Mouse (Mus musculus): ENCODE measurements around the gene Gm13723. TPM values are rescaled to one million over a fixed set of nuclear protein-coding genes. Genes with fewer than 3 reads are reported as not detected.

Gene Gm13723
- polyA plus RNA-seq (2015; fragmentation: Nextera tagmentation; extraction: Ambion mirVana): not detected in 2 replicates

GRCm38 (mm10) chr2:86874702-86875101, at the start of gene Gm13723:
Gm13723 (minus strand) TSS chr2:86874802.
- TF ChIP-seq EP300 (optimal IDR thresholded peaks at IDR 0.05) (no peak), CTCF (IDR thresholded peaks at IDR 0.05; ENCODE audit: low read depth) (no peak)
- no peak for DNase-seq (ENCODE audit: low spot score)
- H3K4me1 ChIP-seq (replicated peaks; ENCODE audit: control insufficient read depth, insufficient read depth): no peaks in the 10 kb centered on the region
- no peak within 1 kb of the TSS for H3K9ac ChIP-seq (ENCODE audit: low read length)
- H3K9me3 ChIP-seq (ENCODE audit: control insufficient read depth, low read length): no peaks in the 10 kb centered on the region
- no peaks in the 10 kb centered on the region for H3K36me3 ChIP-seq (ENCODE audit: control insufficient read depth, insufficient read depth, low read length)
- no peaks in the 10 kb centered on the region for H3K27me3 ChIP-seq (ENCODE audit: control insufficient read depth, insufficient read depth, low read length)
- WGBS: 31% methylated on average over 1 of the region's 1 CpGs
- H3K4me3 ChIP-seq (ENCODE audit: low read depth, low read length): no peak within 1 kb of the TSS
- ATAC-seq (ENCODE audit: low FRiP score, low TSS enrichment): no peak
- H3K4me2 ChIP-seq (replicated peaks; ENCODE audit: low read depth): no peak within 1 kb of the TSS
- H3K27ac ChIP-seq (replicated peaks): no peak within 1 kb of the TSS

- DNase-seq (ENCODE audit: low spot score) (no peak), ATAC-seq (ENCODE audit: low FRiP score, low TSS enrichment) (no peak)
- WGBS: 82% methylated on average over 2 of the region's 2 CpGs
- no peak overlapping the region for H3K9ac ChIP-seq (ENCODE audit: low read length)
- TF ChIP-seq EP300 (optimal IDR thresholded peaks at IDR 0.05): no peak
- TF ChIP-seq CTCF (IDR thresholded peaks at IDR 0.05; ENCODE audit: low read depth): no peak
- no peaks in the 10 kb centered on the region for H3K9me3 ChIP-seq (ENCODE audit: control insufficient read depth, low read length)
- no peaks in the 10 kb centered on the region for H3K27me3 ChIP-seq (ENCODE audit: control insufficient read depth, insufficient read depth, low read length)
- no peak overlapping the region for H3K27ac ChIP-seq (replicated peaks)
- H3K4me3 ChIP-seq (ENCODE audit: low read depth, low read length): no peak overlapping the region
- H3K4me1 ChIP-seq (replicated peaks; ENCODE audit: control insufficient read depth, insufficient read depth): no peaks in the 10 kb centered on the region
- H3K4me2 ChIP-seq (replicated peaks; ENCODE audit: low read depth): no peak overlapping the region
- no peaks in the 10 kb centered on the region for H3K36me3 ChIP-seq (ENCODE audit: control insufficient read depth, insufficient read depth, low read length)
Observed at GRCm38 (mm10) chr2:86905647-86906046, 31.0 kb upstream of the Gm13723 start.

GRCm38 (mm10) chr2:86892116-86892515, 17.5 kb upstream of the Gm13723 start, which contains the start of gene Olfr1097:
Olfr1097 (minus strand) TSS chr2:86892216.
- H3K9ac ChIP-seq (ENCODE audit: low read length): no peak within 1 kb of the TSS
- no peaks in the 10 kb centered on the region for H3K27me3 ChIP-seq (ENCODE audit: control insufficient read depth, insufficient read depth, low read length)
- H3K27ac ChIP-seq (replicated peaks): no peak within 1 kb of the TSS
- H3K4me1 ChIP-seq (replicated peaks; ENCODE audit: control insufficient read depth, insufficient read depth): no peaks in the 10 kb centered on the region
- H3K4me2 ChIP-seq (replicated peaks; ENCODE audit: low read depth): no peak within 1 kb of the TSS
- no peak within 1 kb of the TSS for H3K4me3 ChIP-seq (ENCODE audit: low read depth, low read length)
- 95% methylated on average over 1 of the region's 1 CpGs for WGBS
- no peak for TF ChIP-seq CTCF (IDR thresholded peaks at IDR 0.05; ENCODE audit: low read depth)
- no peak for TF ChIP-seq EP300 (optimal IDR thresholded peaks at IDR 0.05)
- DNase-seq (ENCODE audit: low spot score) (no peak), ATAC-seq (ENCODE audit: low FRiP score, low TSS enrichment) (no peak)
- H3K36me3 ChIP-seq (ENCODE audit: control insufficient read depth, insufficient read depth, low read length): no peaks in the 10 kb centered on the region
- H3K9me3 ChIP-seq (ENCODE audit: control insufficient read depth, low read length): no peaks in the 10 kb centered on the region

- Histone ChIP-seq H3K4me3 (ENCODE audit: low read depth, low read length) (no peak within 1 kb of the TSS), H3K4me1 (replicated peaks; ENCODE audit: control insufficient read depth, insufficient read depth) (no peaks in the 10 kb centered on the region), H3K9me3 (ENCODE audit: control insufficient read depth, low read length) (no peaks in the 10 kb centered on the region), H3K27me3 (ENCODE audit: control insufficient read depth, insufficient read depth, low read length) (no peaks in the 10 kb centered on the region), H3K36me3 (ENCODE audit: control insufficient read depth, insufficient read depth, low read length) (no peaks in the 10 kb centered on the region), H3K27ac (replicated peaks) (no peak within 1 kb of the TSS), H3K9ac (ENCODE audit: low read length) (no peak within 1 kb of the TSS), H3K4me2 (replicated peaks; ENCODE audit: low read depth) (no peak within 1 kb of the TSS)
- DNase-seq (ENCODE audit: low spot score) (no peak), ATAC-seq (ENCODE audit: low FRiP score, low TSS enrichment) (no peak)
- WGBS: 90% methylated on average over 3 of the region's 3 CpGs
- no peak for TF ChIP-seq CTCF (IDR thresholded peaks at IDR 0.05; ENCODE audit: low read depth)
- TF ChIP-seq EP300 (optimal IDR thresholded peaks at IDR 0.05): no peak
Observed at GRCm38 (mm10) chr2:86851596-86851995, 23.0 kb downstream of the Gm13723 start, which contains the start of gene Olfr1095. Olfr1095 (minus strand) TSS chr2:86851696.

GRCm38 (mm10) chr2:86824363-86824762, 50.2 kb downstream of the Gm13723 start, which contains the start of gene Olfr1094:
Olfr1094 (plus strand) TSS chr2:86824663.
- DNase-seq (ENCODE audit: low spot score) (no peak), ATAC-seq (ENCODE audit: low FRiP score, low TSS enrichment) (no peak)
- H3K9me3 ChIP-seq (ENCODE audit: control insufficient read depth, low read length): no peaks in the 10 kb centered on the region
- H3K36me3 ChIP-seq (ENCODE audit: control insufficient read depth, insufficient read depth, low read length): no peaks in the 10 kb centered on the region
- H3K9ac ChIP-seq (ENCODE audit: low read length): no peak within 1 kb of the TSS
- H3K4me3 ChIP-seq (ENCODE audit: low read depth, low read length): no peak within 1 kb of the TSS
- no peaks in the 10 kb centered on the region for H3K4me1 ChIP-seq (replicated peaks; ENCODE audit: control insufficient read depth, insufficient read depth)
- no peaks in the 10 kb centered on the region for H3K27me3 ChIP-seq (ENCODE audit: control insufficient read depth, insufficient read depth, low read length)
- H3K27ac ChIP-seq (replicated peaks): no peak within 1 kb of the TSS
- no peak within 1 kb of the TSS for H3K4me2 ChIP-seq (replicated peaks; ENCODE audit: low read depth)
- TF ChIP-seq CTCF (IDR thresholded peaks at IDR 0.05; ENCODE audit: low read depth) (no peak), EP300 (optimal IDR thresholded peaks at IDR 0.05) (no peak)

Other genes with a start within 250 kb of the Gm13723 start
- not detected in 2 replicates for gene Olfr1084, start 235.1 kb downstream of the Gm13723 start, polyA plus RNA-seq (2015; fragmentation: Nextera tagmentation; extraction: Ambion mirVana)
- gene Olfr1085, start 212.8 kb downstream of the Gm13723 start, polyA plus RNA-seq (2015; fragmentation: Nextera tagmentation; extraction: Ambion mirVana): not detected in 2 replicates
- not detected in 2 replicates for gene Olfr1086, start 194.7 kb downstream of the Gm13723 start, polyA plus RNA-seq (2015; fragmentation: Nextera tagmentation; extraction: Ambion mirVana)
- gene Olfr1087, start 176.4 kb downstream of the Gm13723 start, polyA plus RNA-seq (2015; fragmentation: Nextera tagmentation; extraction: Ambion mirVana): not detected in 2 replicates
- gene Olfr1089, start 141.1 kb downstream of the Gm13723 start, polyA plus RNA-seq (2015; fragmentation: Nextera tagmentation; extraction: Ambion mirVana): not detected in 2 replicates
- not detected in 2 replicates for gene Olfr1090, start 115.8 kb downstream of the Gm13723 start, polyA plus RNA-seq (2015; fragmentation: Nextera tagmentation; extraction: Ambion mirVana)
- gene Olfr1093, start 92.3 kb downstream of the Gm13723 start, polyA plus RNA-seq (2015; fragmentation: Nextera tagmentation; extraction: Ambion mirVana): not detected in 2 replicates
- gene Olfr141, start 64.8 kb downstream of the Gm13723 start, polyA plus RNA-seq (2015; fragmentation: Nextera tagmentation; extraction: Ambion mirVana): not detected in 2 replicates
- gene Olfr1094, start 50.1 kb downstream of the Gm13723 start, polyA plus RNA-seq (2015; fragmentation: Nextera tagmentation; extraction: Ambion mirVana): 0.06 TPM in 1 of 2 replicates, not detected in the other
- not detected in 2 replicates for gene Olfr1095, start 23.1 kb downstream of the Gm13723 start, polyA plus RNA-seq (2015; fragmentation: Nextera tagmentation; extraction: Ambion mirVana)
- gene Olfr1097, start 17.4 kb upstream of the Gm13723 start, polyA plus RNA-seq (2015; fragmentation: Nextera tagmentation; extraction: Ambion mirVana): not detected in 2 replicates
- gene Olfr1098, start 49.7 kb upstream of the Gm13723 start, polyA plus RNA-seq (2015; fragmentation: Nextera tagmentation; extraction: Ambion mirVana): not detected in 2 replicates
- gene Olfr1099, start 85.9 kb upstream of the Gm13723 start, polyA plus RNA-seq (2015; fragmentation: Nextera tagmentation; extraction: Ambion mirVana): not detected in 2 replicates
- gene Olfr1100, start 105.2 kb upstream of the Gm13723 start, polyA plus RNA-seq (2015; fragmentation: Nextera tagmentation; extraction: Ambion mirVana): not detected in 2 replicates
- not detected in 2 replicates for gene Olfr1101, start 116.4 kb upstream of the Gm13723 start, polyA plus RNA-seq (2015; fragmentation: Nextera tagmentation; extraction: Ambion mirVana)
- gene Olfr1102, start 123.6 kb upstream of the Gm13723 start, polyA plus RNA-seq (2015; fragmentation: Nextera tagmentation; extraction: Ambion mirVana): not detected in 2 replicates
- gene Olfr1104, start 152.3 kb upstream of the Gm13723 start, polyA plus RNA-seq (2015; fragmentation: Nextera tagmentation; extraction: Ambion mirVana): not detected in 2 replicates
- not detected in 2 replicates for gene Olfr1105, start 161.7 kb upstream of the Gm13723 start, polyA plus RNA-seq (2015; fragmentation: Nextera tagmentation; extraction: Ambion mirVana)
- not detected in 2 replicates for gene Olfr1106, start 177.5 kb upstream of the Gm13723 start, polyA plus RNA-seq (2015; fragmentation: Nextera tagmentation; extraction: Ambion mirVana)
- gene Olfr1107, start 201.0 kb upstream of the Gm13723 start, polyA plus RNA-seq (2015; fragmentation: Nextera tagmentation; extraction: Ambion mirVana): not detected in 2 replicates
- gene Olfr1109, start 221.2 kb upstream of the Gm13723 start, polyA plus RNA-seq (2015; fragmentation: Nextera tagmentation; extraction: Ambion mirVana): not detected in 2 replicates
- not detected in 2 replicates for gene Olfr259, start 239.8 kb upstream of the Gm13723 start, polyA plus RNA-seq (2015; fragmentation: Nextera tagmentation; extraction: Ambion mirVana)

All from stomach, postnatal 0 days (tissue).